Mouse (Mus musculus) intestine, embryonic 16.5 days (tissue): ENCODE measurements around the gene Mapk8ip1. TPM values are rescaled to one million over a fixed set of nuclear protein-coding genes. Genes with fewer than 3 reads are reported as not detected.

Experiments
- ATAC-seq: fragments of 200-750 bp; cut with Nextera tagmentation; 2 replicates; pipeline ENCODE4 v1.8.0; 2017; ENCODE audit warnings: moderate TSS enrichment, moderate library complexity
- H3K27ac ChIP-seq: fragments of 300-500 bp; sonication (generic); 2 replicates; pipeline ENCODE4 v1.5.1; 2014; ENCODE audit warnings: mild to moderate bottlenecking, low read length
- H3K27me3 ChIP-seq: fragments of 300-500 bp; sonication (generic); replicated peaks from 2 replicates; pipeline ENCODE4 v1.6.1; 2014; ENCODE audit warnings: low read length, control low read depth, mixed read lengths; ENCODE audit not compliant: control insufficient read depth, insufficient read depth
- H3K36me3 ChIP-seq: fragments of 300-500 bp; sonication (generic); 2 replicates; pipeline ENCODE4 v1.6.1; 2014; ENCODE audit warnings: low read length, control low read depth; ENCODE audit not compliant: control insufficient read depth, insufficient read depth
- H3K4me1 ChIP-seq: fragments of 300-500 bp; sonication (generic); 2 replicates; pipeline ENCODE4 v1.6.1; 2014; ENCODE audit warnings: low read length, control low read depth, mixed read lengths; ENCODE audit not compliant: control insufficient read depth, insufficient read depth
- H3K4me2 ChIP-seq: fragments of 300-500 bp; sonication (generic); 2 replicates; pipeline ENCODE4 v1.6.1; 2014; ENCODE audit warnings: low read depth, low read length, control low read depth
- H3K4me3 ChIP-seq: fragments of 300-500 bp; sonication (generic); 2 replicates; pipeline ENCODE4 v1.5.1; 2014; ENCODE audit warnings: mild to moderate bottlenecking, low read length
- H3K9ac ChIP-seq: fragments of 300-500 bp; sonication (generic); 2 replicates; pipeline ENCODE4 v1.6.1; 2014; ENCODE audit warnings: low read depth, low read length
- H3K9me3 ChIP-seq: fragments of 300-500 bp; sonication (generic); 2 replicates; pipeline ENCODE4 v1.6.1; 2016; ENCODE audit warnings: low read length, control low read depth; ENCODE audit not compliant: control insufficient read depth
- WGBS: fragments of 180-500 bp; shearing (Covaris S2); extraction: QIAGEN DNeasy Blood & Tissue Kit; methylation state at CpG from one replicate; pipeline ENCODE4 v1.1.7; 2014; 5-methylcytosine and 5-hydroxymethylcytosine counted together
- polyA plus RNA-seq: library from polyadenylated mRNA; unstranded; fragments of >200 nt; fragmentation: Nextera tagmentation; extraction: Ambion mirVana; gene quantifications from 2 replicates; pipeline ENCODE4 v1.2.1, GENCODE M21; 2015

The Mapk8ip1 gene
- polyA plus RNA-seq = 10.6 and 11.2 TPM in 2 replicates

GRCm38 (mm10) chr2:92401091-92401561, at the start of gene Mapk8ip1:
Gene Mapk8ip1 (minus strand): TSS chr2:92401263.
- Histone ChIP-seq H3K4me2 (peak within 1 kb of the TSS; percentile 94), H3K4me3 (peak within 1 kb of the TSS; percentile 60), H3K9me3 (no peaks in the 10 kb centered on the region), H3K36me3 (peaks cover 3% of the 10 kb centered on the region; the same call in 1 of the 2 replicates), H3K4me1 (peaks cover 9% of the 10 kb centered on the region; the same call in 1 of the 2 replicates), H3K9ac (peak within 1 kb of the TSS; percentile 71), H3K27me3 (peaks cover 6% of the 10 kb centered on the region; the same call in 1 of the 2 replicates), H3K27ac (no peak within 1 kb of the TSS)
- ATAC-seq = peak; percentile 78
- 3% methylated on average over 28 of the region's 59 CpGs for WGBS

- no peaks in the 10 kb centered on the region for H3K9me3 ChIP-seq
- H3K4me2 ChIP-seq = no peak overlapping the region
- H3K36me3 ChIP-seq = no peaks in the 10 kb centered on the region
- H3K4me3 ChIP-seq = no peak overlapping the region
- H3K27me3 ChIP-seq = no peaks in the 10 kb centered on the region
- no peak overlapping the region for H3K9ac ChIP-seq
- no peak for ATAC-seq
- H3K27ac ChIP-seq = no peak overlapping the region
- WGBS = 68% methylated on average over 7 of the region's 7 CpGs
- peaks cover 8% of the 10 kb centered on the region; the same call in 1 of the 2 replicates for H3K4me1 ChIP-seq
Measured at GRCm38 (mm10) chr2:92447121-92447740, 46.2 kb upstream of the Mapk8ip1 start.

GRCm38 (mm10) chr2:92446656-92447055, 45.6 kb upstream of the Mapk8ip1 start:
- Histone ChIP-seq H3K9ac (no peak overlapping the region), H3K27ac (no peak overlapping the region), H3K4me1 (peaks cover 8% of the 10 kb centered on the region; the same call in 1 of the 2 replicates), H3K9me3 (no peaks in the 10 kb centered on the region), H3K27me3 (no peaks in the 10 kb centered on the region), H3K36me3 (no peaks in the 10 kb centered on the region), H3K4me3 (no peak overlapping the region), H3K4me2 (no peak overlapping the region)
- 0 out of 2 replicates have a peak, but pooled peaks have one; percentile 58 for ATAC-seq
- 74% methylated on average over 8 of the region's 8 CpGs for WGBS

DNA sequence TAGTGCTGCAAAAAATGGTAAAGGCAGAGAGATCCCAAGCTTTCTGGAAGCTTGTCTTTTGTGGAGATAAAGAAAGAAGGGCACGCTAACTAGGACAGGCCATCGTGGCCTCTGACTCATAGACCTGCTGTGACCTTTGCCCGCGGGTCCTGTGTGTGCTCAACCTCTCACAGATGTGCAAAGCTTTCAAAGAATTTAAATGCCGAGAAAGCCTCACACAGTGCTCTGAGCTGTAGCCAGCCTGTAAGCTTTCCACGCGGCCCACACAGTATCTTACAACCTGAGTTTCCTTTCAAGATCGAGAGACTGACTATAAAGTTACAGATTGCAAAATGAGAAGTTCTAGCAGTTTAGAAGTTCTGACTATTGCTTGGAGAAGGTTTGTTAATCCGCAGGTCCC, 44.8 kb upstream of the Mapk8ip1 start:
- no peaks in the 10 kb centered on the region for H3K9me3 ChIP-seq
- H3K27me3 ChIP-seq = no peaks in the 10 kb centered on the region
- no peak overlapping the region for H3K27ac ChIP-seq
- H3K36me3 ChIP-seq = no peaks in the 10 kb centered on the region
- H3K4me2 ChIP-seq = no peak overlapping the region
- no peak overlapping the region for H3K4me3 ChIP-seq
- no peak; the same call in 1 of the 2 replicates for ATAC-seq
- WGBS = 42% methylated on average over 9 of the region's 9 CpGs
- peaks cover 8% of the 10 kb centered on the region; the same call in 1 of the 2 replicates for H3K4me1 ChIP-seq
- no peak overlapping the region for H3K9ac ChIP-seq

DNA sequence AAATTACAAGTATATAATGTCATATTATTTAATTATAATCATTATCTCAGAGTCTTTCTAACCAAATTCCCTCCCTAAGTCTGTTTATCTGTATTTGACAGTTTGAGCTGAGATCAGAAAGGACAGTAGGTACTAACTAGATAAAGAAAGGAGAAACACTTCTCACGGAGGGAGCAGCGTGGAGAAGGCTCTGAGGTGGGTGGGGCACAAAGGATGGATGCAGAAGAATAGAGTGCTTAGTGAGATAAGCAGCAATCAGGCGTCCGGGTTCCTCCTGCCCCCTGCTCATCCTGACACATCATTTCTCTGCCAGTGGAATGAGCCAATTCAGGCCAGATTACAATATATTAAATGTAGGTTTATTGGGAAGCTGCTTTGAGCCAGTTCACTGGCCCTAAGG, 43.3 kb upstream of the Mapk8ip1 start:
- no peak overlapping the region for H3K4me2 ChIP-seq
- no peaks in the 10 kb centered on the region for H3K27me3 ChIP-seq
- 48% methylated on average over 4 of the region's 4 CpGs for WGBS
- H3K4me3 ChIP-seq = no peak overlapping the region
- ATAC-seq = no peak
- peaks cover 8% of the 10 kb centered on the region for H3K4me1 ChIP-seq
- H3K27ac ChIP-seq = no peak overlapping the region
- H3K36me3 ChIP-seq = no peaks in the 10 kb centered on the region
- H3K9ac ChIP-seq = no peak overlapping the region
- H3K9me3 ChIP-seq = no peaks in the 10 kb centered on the region

- ATAC-seq = no peak
- Histone ChIP-seq H3K9ac (no peak overlapping the region), H3K4me1 (peaks cover 8% of the 10 kb centered on the region), H3K27me3 (no peaks in the 10 kb centered on the region), H3K4me2 (no peak overlapping the region), H3K27ac (no peak overlapping the region), H3K4me3 (no peak overlapping the region), H3K9me3 (no peaks in the 10 kb centered on the region), H3K36me3 (no peaks in the 10 kb centered on the region)
- WGBS = 86% methylated on average over 4 of the region's 4 CpGs
Measured at GRCm38 (mm10) chr2:92443313-92443712, 42.2 kb upstream of the Mapk8ip1 start.

- 74% methylated on average over 12 of the region's 12 CpGs for WGBS
- Histone ChIP-seq H3K4me3 (no peak overlapping the region), H3K27me3 (no peaks in the 10 kb centered on the region), H3K9ac (no peak overlapping the region), H3K4me1 (peaks cover 11% of the 10 kb centered on the region), H3K36me3 (no peaks in the 10 kb centered on the region), H3K9me3 (no peaks in the 10 kb centered on the region), H3K27ac (no peak overlapping the region), H3K4me2 (no peak overlapping the region)
- ATAC-seq = no peak
Measured at GRCm38 (mm10) chr2:92442419-92443001, 41.4 kb upstream of the Mapk8ip1 start.

GRCm38 (mm10) chr2:92440432-92440831, 39.4 kb upstream of the Mapk8ip1 start:
- peak; percentile 57 for ATAC-seq
- Histone ChIP-seq H3K9me3 (no peaks in the 10 kb centered on the region), H3K4me1 (peaks cover 8% of the 10 kb centered on the region), H3K4me2 (no peak overlapping the region), H3K36me3 (no peaks in the 10 kb centered on the region), H3K4me3 (no peak overlapping the region), H3K9ac (no peak overlapping the region), H3K27ac (no peak overlapping the region), H3K27me3 (no peaks in the 10 kb centered on the region)
- 43% methylated on average over 6 of the region's 6 CpGs for WGBS

DNA sequence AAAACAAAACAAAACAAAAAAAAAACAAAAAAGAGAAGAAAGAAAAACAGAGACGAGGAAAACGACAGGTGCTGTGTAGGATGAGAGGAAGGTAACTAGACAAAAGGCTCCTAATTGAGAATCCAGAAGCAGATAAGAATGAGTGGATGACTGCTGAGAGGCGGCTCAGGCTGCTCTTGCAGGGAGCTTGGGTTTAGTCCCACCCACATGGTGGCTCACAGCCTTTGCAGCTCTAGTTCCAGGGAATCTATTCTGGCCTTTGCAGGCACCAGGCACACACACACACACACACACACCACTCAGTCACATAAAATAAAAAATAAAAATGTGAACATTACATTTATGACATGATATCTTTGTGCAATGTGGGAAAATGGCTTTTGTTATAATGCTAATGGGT, 37.5 kb upstream of the Mapk8ip1 start:
- peaks cover 8% of the 10 kb centered on the region for H3K4me1 ChIP-seq
- no peaks in the 10 kb centered on the region for H3K27me3 ChIP-seq
- H3K36me3 ChIP-seq = no peaks in the 10 kb centered on the region
- WGBS = 62% methylated on average over 3 of the region's 3 CpGs
- no peak overlapping the region for H3K4me2 ChIP-seq
- H3K9ac ChIP-seq = no peak overlapping the region
- H3K4me3 ChIP-seq = no peak overlapping the region
- H3K27ac ChIP-seq = no peak overlapping the region
- ATAC-seq = no peak
- no peaks in the 10 kb centered on the region for H3K9me3 ChIP-seq
